Mouse (Mus musculus): Measurements from ENCODE around the gene Dlgap1.

Dlgap1 gene

DNA sequence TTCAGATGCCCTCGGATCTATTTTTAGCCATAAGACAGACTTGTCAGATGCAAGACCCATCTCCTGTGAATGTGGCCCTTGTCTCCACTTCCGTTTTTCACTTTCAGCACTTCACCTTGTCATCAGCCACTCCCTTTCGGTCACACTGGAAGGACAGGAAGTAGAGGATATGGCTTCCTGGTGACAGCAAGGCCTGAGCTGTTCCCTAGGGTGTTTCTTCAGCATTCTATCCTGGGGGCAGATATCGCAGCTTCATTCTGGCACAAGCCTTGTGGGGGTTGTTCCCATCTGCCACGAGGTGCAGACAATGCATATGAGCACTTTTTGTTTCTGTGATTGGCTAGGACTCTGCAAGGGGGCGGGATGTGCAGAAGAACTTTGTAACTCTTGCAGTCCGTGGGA is 502.1 kb downstream of the Dlgap1 start:
- peak; percentile 91 for DNase-seq

DNA sequence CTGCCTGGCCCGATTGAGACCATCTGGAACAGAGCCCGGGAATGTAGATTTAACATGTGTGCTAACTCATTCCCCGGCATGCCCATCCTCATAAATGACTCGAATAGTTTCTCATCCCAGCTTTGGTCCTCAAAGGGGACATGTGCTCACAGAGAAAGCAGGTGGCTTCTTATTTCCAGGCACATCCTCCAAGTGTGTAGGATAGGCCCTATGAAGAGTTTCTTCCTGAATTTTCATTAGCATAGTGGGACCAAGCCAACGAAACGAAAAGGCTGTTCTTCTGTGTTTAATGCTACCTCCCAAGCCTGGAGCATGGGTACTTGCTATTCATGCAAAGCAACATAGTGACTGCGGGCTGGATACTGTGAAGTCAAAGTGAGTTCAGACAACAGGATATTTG is 503.3 kb downstream of the Dlgap1 start:
- DNase-seq: no peak

DNA sequence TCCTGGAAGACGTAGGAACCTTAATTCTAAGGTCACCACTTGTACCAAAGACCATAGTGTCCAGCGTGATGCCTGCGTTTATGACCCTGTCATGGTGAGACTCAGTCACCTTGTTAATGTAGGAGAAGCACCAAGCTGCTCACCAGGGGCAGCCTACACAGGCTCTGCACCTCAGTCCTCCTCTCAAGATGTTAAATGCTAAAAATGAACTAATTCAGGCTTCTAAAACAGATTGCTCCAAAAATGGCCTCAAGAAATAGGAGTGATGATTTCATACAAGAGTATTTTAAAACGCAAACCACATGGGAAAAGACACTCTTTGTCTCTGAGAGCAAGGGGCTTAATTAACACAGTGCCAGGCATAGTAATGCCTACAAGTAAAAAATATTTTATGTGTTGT is 505.0 kb downstream of the Dlgap1 start:
- DNase-seq: no peak

DNA sequence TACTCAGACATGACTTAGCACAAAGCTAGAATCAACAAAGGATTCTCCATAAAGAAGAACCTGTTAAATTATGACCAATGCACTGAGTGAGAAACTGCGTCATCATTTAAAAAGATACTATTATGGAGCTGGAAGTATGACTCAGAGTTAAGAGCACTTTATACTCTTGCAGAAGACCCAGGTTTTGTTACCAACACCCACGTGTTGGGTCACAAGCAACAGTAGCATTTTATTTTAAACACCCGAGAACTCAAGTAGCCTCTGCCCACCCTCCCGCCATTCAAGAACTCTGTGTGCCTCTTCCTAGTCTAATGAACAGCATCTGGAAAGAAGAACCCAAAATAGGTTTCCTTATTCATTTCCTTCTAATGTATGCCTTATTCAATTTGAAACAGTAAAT is 514.8 kb downstream of the Dlgap1 start:
- DNase-seq: no peak

DNA sequence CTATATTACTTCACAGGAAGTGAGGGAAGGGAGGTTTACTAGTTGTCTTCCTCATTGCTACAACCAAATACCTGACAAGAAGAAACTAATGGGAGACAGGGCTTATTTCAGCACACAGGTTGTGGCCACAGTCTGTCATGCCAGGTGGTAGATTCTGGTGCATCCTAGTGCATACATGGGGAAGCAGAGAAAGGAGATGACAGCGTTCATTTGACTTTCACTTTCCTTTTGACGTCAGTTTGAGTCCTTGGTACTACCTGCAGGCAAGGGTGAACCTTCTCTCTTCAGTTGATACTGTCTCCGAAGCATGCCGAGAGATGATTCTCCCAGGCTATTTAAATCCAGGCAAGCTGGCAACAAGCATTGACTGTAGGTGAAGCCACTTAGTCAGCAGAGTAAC is 516.8 kb downstream of the Dlgap1 start:
- no peak for DNase-seq

DNA sequence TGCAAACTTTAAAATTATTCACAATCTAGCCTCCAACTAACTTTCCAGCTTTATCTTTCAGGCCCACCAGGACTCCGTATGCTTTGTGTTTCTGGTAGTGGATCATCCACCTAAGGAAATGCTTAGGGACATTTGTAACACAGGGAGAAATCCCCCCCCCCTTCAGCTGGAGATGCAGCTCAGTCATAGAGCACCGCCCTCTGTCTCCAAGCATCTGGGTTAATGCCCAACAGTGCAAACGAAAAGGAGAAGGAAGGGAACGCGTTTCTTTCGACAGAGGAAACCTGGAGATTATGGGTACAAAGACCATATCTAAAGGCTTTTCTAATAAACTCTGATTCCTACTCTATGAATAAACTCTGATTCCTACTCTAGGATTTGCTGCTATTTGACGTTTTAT is 517.4 kb downstream of the Dlgap1 start:
- DNase-seq: no peak

DNA sequence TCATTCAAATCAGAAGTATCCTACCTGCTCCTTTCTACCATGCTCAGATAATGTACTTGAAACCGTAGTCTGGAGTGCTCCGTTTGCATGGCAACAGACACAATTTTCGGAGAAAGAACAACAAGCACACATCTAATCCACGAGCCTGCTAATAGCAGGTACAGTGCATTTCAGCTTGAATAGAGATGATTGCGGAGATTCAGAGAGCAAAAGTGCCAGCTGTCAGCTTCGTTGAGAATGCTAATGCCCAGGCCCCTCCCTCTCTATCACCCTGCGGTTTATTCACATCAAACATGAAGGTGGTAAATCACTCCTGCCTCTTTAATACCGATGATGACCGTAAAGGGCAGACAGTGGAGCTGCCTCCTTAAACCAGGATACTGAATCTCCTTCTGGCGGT is 518.0 kb downstream of the Dlgap1 start:
- no peak for DNase-seq

DNA sequence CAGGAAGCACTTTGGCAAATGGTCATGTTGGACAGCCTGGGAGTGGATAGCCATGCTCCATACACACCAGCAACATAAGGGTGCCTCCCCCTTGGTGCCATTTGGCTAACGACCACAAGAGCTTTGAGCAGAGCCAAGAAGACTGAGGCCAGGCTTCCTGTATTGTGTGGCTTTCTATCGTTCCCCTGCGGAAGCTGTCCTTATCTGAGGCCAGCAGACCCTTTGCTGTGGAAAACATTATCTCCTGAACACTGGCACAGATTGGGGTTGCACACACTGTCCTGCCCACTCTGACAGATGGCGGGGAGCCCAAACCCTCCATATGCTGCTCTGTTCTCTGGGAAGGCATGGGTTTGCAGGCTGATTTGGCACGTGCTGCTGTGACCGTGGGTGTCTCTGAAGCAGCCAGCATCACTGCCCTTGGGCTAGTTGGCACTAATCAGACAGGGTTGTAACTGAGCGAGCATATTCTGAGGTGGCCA is 520.0 kb downstream of the Dlgap1 start:
- DNase-seq: peak; percentile 93

DNA sequence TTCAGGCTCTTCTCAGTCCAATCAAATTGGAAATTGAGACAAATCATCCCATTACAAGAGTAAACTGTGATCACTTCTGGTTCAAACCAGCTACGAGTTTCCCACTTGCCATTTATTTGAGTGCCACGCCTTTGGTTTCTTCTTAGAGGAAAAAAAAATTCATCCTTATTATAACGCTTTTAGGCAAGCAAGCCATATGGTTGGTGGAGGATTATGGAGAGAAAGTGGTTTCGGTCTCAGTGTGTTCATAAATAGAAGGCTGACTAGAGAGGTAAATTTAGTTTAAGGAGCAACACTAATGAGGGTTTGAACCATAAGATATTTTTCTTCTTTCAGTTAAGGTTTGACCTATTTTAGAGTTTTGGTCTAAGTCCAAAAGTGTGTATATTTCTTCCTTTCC is 522.7 kb downstream of the Dlgap1 start:
- DNase-seq: no peak

DNA sequence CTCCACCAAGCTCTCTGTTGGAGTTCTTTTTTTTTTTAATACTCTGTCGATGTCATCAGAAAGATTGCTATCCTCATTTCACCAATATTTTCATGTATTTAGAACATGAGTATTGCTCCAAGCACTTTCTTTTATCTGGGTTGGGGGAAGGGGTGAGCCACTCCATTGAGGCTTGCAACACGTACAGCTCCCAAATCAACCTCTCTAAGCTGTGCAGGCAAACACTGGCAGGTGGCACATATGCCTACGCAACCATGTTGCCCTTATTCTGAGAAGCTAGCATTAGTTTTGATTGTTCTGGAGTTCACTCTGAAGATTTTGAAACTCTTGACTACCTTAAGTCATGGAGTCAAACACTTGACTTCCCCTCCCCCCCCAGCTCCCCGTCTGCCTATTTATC is 525.5 kb downstream of the Dlgap1 start:
- DNase-seq: no peak

DNA sequence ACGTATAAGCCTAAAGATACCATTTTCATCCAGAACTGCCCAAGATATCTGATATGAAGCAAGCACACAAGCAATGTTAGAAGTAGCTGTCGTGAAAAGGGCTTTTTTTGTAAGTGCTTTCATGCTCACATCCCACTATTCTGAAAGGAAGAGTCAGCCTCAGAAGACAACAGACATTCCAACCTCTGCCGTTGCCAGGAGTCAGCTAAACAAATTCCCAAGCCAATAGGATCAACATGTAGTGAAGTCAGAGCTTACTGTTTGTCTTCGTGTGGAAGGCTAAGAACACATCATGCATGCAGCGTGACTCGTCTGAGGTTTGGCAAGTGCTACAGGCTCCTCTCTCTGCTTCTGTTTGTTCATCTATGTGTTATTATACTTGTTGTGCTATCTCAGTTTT is 529.4 kb downstream of the Dlgap1 start:
- no peak for DNase-seq

DNA sequence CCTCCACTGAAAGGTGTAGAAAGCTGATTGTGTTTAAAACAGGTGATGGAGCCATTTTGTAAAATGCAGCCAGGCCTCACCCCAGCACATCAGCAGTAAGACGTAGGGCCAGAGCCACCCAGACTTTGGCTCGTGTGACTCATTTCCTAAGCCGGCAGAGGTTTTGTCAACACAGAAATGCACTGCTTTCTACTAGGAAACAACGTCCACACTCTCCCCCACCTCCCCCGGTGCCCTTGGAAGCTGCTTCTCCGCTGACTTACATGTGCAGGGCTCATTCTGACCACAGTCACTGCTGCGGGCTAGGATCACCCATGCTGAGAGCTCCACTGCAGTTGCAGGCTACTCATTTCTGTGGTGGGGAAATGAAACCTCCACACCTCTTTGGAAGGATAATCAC is 533.1 kb downstream of the Dlgap1 start:
- no peak for DNase-seq

DNA sequence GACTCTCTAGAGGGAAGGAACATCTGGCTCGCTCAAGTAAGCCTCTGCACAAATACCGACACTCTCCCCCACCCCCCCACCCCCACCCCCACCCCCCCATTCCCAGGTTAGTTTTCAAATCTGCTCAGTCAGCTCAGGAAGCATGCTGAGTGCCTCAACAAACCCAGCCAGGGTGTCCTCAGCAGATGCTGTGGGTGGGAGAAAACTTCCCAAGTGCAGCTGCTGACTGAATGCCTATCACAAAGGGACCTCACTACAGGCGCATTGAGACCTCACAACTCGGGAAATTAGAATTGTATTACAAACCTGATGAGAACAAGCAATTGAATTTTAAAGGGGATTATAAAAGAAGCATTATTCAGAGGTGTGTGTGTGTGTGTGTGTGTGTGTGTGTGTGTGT is 538.9 kb downstream of the Dlgap1 start:
- no peak for DNase-seq

DNA sequence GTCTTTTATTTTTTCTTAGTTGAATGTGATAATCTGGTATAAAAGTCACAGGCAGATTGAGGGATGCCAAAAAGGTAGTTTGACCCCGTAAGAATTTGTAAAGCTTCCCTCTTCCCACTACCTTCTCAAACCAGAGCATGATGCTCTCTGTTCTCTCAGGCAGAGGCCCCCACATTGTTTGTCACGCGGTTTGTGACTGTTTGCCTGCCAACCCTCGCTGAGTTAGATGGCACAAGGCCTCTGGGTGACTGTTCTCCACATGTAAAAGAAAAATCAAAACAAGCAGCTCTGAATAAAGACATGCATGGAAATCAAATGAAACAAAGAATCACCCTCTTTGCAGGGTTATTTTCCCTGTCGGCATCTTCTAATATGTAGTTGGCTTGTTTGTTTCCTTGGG is 541.6 kb downstream of the Dlgap1 start:
- DNase-seq: no peak

DNA sequence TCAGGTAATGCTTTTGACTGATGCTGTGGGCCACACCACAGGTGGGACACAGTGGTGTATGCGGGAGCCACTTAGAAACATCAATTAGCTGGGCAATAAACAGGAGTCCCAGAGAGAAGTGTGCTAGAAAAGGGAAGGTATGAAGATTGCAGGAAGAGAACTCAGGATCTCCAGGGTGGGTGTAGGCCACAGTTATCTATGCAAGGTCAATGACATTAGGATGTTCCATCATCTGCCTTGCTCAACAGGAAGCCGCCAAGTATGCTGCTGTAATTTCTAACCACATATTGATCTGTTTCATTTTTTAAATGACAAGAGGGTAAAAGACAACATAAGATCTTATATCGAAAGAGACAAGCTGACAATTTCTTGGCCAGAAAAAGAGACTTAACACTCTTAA is 542.5 kb downstream of the Dlgap1 start:
- DNase-seq: no peak

DNA sequence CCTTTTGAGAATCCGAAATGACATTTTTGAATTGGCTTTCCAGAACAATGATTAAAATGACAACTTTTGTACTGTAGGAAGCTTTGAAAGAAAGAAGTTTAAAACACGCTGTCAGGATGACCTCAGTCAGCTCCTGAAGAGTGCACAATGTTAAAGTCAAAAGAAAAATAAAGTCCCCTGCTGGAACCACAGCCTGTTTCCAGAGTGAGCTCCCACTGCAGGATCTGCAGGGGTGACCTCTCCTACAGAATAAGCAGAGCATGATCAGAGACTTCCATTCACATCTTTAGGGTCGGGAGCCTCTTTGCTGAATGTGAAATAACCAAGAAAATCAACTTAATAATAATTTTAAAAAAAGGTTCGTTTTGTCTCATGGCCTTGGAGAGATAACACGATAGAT is 544.9 kb downstream of the Dlgap1 start:
- DNase-seq: no peak

DNA sequence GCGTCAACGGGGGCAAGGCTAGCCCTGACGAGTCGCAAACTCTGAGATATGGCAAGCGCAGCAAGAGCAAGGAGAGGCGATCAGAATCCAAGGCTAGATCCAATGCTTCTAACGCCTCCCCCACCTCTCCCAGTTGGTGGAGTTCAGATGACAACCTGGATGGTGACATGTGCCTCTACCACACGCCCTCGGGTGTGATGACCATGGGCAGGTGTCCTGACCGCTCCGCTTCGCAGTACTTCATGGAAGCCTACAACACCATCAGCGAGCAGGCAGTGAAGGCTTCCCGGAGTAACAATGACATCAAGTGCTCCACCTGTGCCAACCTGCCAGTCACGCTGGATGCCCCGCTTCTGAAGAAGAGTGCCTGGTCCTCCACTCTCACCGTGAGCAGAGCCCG is 547.6 kb downstream of the Dlgap1 start:
- DNase-seq: no peak

DNA sequence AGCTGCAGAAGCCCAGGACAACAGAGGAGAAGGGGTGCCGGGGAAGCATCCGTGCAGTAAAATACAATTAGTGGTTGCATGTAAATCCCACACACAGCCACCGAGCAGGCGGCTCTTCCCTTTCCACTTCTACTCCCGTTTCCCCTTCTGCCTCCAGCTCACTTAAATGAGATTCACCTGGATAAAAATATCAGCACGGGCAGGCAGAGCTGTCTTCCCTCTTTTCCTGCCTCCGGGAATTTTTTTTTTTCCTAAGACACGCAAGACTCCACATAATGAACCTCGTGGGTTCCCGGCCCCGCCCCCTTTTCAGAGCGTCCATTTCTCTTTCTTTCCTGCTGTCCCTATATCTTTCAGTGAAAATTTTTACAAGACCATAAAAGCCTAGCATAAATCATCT is 548.5 kb downstream of the Dlgap1 start:
- DNase-seq: no peak

DNA sequence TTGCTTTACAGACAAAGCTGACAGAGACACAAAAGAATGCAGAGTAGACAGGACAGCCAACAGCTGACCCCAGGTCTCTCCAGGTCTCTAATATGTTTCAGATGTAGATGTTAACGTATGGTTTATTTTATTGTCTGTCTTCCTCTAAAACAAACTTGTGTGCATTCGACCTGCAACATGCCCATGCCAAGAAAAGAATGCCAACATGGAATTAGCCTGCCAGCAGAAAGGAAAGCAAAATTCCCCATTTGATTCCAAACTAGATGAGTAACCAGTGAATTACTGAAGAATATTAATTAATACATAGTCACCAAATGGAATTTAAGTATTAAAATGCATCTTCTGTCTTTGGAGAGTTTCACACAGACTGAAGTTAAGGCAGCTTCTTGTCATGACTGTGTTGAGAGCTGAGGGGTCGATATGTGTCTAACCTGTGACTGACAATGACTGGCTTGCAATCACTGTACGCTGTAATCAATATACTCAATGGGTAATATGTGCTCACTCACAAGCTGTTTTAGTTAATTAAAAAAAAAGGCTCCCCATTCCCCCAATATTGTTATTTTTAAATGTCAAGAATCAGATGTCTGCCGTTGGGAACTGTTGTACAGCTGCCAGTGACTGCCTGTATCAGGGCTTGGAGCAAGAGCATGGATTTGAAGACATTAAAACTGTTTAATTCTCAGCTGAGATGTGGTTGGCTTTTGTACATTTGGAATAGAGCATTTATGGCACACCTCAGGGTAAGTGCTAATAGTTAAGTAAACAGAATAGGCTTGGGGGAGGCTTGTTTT is 552.4 kb downstream of the Dlgap1 start:
- no peak for DNase-seq

DNA sequence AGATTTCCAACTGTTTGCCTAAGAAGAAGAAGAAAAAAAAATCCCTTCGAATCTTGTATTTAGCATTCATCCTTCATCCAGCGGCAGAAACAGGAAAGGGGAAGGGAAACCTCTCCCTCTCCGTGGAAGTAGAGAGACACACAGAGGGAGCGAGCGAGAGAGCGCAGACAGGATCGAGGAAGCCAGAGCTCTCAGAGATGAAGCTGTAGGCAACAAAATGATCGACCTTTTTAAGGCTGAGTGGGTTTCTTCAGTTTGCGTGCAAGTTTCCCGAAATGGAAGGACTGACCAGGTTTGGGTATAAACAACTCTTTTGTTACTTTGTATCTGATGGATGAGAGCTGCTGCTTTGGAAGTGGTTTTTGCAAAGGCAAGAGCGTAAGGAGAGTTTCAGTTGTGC is 553.1 kb downstream of the Dlgap1 start:
- peak; percentile 56 for DNase-seq

DNA sequence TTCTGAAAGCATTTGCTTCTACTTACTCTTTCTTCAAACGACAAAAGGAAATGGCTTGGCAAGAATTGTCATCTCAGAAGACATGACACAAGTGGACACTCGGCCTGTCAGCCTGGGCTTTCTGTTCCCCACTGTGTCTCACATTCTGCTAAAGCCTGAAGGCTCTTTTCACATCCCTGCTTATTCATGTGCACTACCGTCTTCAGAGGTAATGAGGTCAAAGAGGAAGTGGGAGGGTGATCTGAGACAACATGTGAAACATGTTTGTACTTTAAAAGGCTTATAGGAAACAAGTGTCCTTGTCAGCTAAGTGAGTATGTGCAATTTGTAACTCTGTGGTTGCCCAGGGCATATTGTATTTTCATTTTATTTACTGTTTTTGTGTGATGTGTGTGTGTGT is 557.1 kb downstream of the Dlgap1 start:
- no peak for DNase-seq

DNA sequence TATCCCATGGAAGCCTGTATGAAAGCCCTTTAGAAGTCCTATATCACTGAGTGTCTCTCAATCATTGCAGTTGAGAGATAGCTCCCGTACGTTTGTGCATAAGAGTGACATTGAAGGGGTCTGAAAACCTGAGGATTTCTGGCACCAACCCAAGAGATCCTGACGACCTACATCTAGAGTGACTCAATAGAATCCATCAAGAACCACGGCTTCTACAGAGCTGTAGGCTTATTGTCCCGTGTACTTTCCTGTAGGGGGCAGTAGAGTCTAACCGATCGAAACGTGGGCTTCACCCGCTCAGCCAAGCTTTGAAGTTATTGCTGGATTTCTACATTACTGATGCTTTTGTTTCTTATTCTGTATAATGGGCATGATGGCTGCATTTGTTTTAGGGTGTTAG is 558.2 kb downstream of the Dlgap1 start:
- DNase-seq: peak; percentile 57

DNA sequence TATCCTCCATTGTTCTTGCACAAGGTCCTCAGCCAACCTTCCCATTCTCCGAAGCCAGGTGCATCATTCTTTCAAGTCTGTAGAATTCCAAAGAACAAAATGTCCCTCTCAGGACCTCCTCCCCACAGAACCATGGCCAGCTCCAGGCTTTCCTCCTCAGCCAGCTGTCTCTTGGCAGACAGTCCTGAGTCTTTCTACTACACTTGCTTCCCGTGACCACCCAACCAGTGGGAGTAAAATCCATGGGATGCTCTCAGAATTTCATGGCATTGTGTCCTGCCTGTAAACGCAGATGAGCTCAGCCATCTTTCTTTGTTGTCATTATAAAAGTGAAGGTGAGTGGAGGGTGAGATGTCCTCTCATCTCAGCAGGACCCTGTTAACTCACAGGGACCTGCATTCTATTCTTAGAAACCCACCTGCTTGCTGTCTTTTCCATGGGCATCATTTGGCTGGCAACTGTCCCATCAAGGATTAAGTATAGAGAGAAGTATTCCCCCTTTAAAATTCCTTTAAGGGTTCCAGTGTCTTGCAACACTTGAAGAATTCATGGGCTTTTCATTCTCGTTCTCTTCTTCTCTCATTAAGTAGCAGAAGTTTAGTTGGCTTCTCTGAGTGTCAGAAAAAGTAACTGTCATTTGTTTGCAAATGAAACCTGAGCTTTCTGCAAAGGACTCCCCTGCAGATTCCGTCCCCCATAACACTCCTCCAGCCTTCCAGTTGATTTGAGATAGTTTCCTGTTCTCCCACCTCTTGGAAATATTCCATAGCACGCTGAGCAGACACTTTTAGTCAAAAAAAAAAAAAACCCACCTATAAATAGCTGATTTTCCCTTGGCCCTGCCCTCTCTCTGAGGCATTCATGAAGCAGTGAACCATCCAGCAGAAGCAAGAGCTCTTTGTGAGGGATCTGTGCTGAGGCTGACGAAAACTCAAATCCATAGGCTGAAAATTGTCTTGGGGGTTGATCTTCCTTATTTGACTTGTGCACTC is 559.6 kb downstream of the Dlgap1 start:
- peak; percentile 53 for DNase-seq

DNA sequence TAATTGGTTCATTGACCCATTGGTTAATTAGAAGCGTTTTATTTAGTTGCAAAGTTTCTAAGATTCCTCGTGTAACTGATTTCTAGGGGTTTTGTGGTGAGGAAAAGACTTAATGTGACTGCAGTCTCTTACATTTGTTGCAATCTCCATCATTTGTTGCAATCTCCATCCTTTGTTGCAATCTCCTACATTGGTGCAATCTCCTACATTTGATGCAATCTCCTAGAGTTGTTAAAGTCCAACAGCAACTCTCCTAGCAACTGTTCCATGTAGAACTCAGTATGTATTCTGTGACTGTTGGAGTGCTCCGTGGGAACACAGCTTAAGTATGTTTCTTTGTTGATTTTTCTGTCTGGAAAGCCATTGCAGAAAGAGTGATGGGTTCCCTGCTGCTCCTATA is 565.4 kb downstream of the Dlgap1 start:
- DNase-seq: no peak
